Mouse (Mus musculus): Measurements from ENCODE around the gene Psat1. TPM values are rescaled to one million over a fixed set of nuclear protein-coding genes. Genes with fewer than 3 reads are reported as not detected.

The Psat1 gene
- total RNA-seq, 2 experiments from 2014 or later: 59.7 to 65.9 TPM

GRCm38 (mm10) chr19:15868865-15869698, 78.1 kb downstream of the Psat1 start:
- intact Hi-C loops (cut with DNase I): loop anchor here (2.0 kb wide), 1 partner anchor 1886 kb away; no protein-coding TSS in a partner anchor
- peak; percentile 21 for DNase-seq

- intact Hi-C loops (cut with DNase I): no loop called here
Observed at GRCm38 (mm10) chr19:15866851-15867250, 80.3 kb downstream of the Psat1 start.

GRCm38 (mm10) chr19:15866126-15866525, 81.0 kb downstream of the Psat1 start:
- intact Hi-C loops (cut with DNase I): no loop called here
- DNase-seq: no peak

More at GRCm38 (mm10) chr19:15866851-15867250, 80.3 kb downstream of the Psat1 start:
- peak; percentile 18 for DNase-seq

- intact Hi-C loops (cut with DNase I): no loop called here
- no peak for DNase-seq
Observed at GRCm38 (mm10) chr19:15865431-15865830, 81.7 kb downstream of the Psat1 start.

GRCm38 (mm10) chr19:15864129-15864528, 83.0 kb downstream of the Psat1 start:
- intact Hi-C loops (cut with DNase I): no loop called here
- DNase-seq: no peak

- no peak for DNase-seq
Observed at GRCm38 (mm10) chr19:15855379-15855778, 91.8 kb downstream of the Psat1 start.

More at GRCm38 (mm10) chr19:15855379-15855778, 91.8 kb downstream of the Psat1 start:
- intact Hi-C loops (cut with DNase I): no loop called here

Other genes with a start within 250 kb of the Psat1 start
- gene Cep78, start 37.7 kb upstream of the Psat1 start, total RNA-seq (2021): 10 to 100 TPM; 21.2 to 21.5 TPM
- gene Gnaq, start 185.5 kb upstream of the Psat1 start, total RNA-seq (2021): 100 to 1,000 TPM; 236 to 246 TPM